Mouse (Mus musculus): ENCODE measurements around the gene Nckap5l.

GRCm38 (mm10) chr15:99384071-99384470, 73.5 kb downstream of the Nckap5l start:
- TF ChIP-seq POLR2A (IDR thresholded peaks at IDR 0.05; ENCODE audit: insufficient read depth, low read length) (no peak), EP300 (IDR thresholded peaks at IDR 0.05; ENCODE audit: insufficient read depth, low read depth, low read length) (no peak)

Data from ES-Bruce4 (cell line).